Mouse (Mus musculus) midbrain, embryonic 11.5 days (tissue): ENCODE data around the gene Ankrd34c. TPM values are rescaled to one million over a fixed set of nuclear protein-coding genes. Genes with fewer than 3 reads are reported as not detected.

Experiments
- ATAC-seq: fragments of 200-750 bp; cut with Nextera tagmentation; 2 replicates; pipeline ENCODE4 v1.8.0; 2017; ENCODE audit warnings: moderate TSS enrichment, moderate library complexity; ENCODE audit not compliant: low FRiP score
- DNase-seq: peaks from one replicate; pipeline ENCODE4 v3.0.0; 2015; ENCODE audit warnings: low spot score; ENCODE audit errors: missing footprints
- H3K27ac ChIP-seq: fragments of 300-500 bp; sonication (generic); 2 replicates; pipeline ENCODE4 v1.5.1; 2014; ENCODE audit warnings: low read depth, low read length
- H3K27me3 ChIP-seq: fragments of 300-500 bp; sonication (generic); 2 replicates; pipeline ENCODE4 v1.6.1; 2014; ENCODE audit warnings: mild to moderate bottlenecking, low read length, moderate library complexity, mixed read lengths; ENCODE audit not compliant: control insufficient read depth, insufficient read depth
- H3K36me3 ChIP-seq: fragments of 300-500 bp; sonication (generic); 2 replicates; pipeline ENCODE4 v1.6.1; 2014; ENCODE audit warnings: mild to moderate bottlenecking, low read length, moderate library complexity, mixed read lengths; ENCODE audit not compliant: control insufficient read depth, insufficient read depth
- H3K4me1 ChIP-seq: fragments of 300-500 bp; sonication (generic); 2 replicates; pipeline ENCODE4 v1.6.1; 2014; ENCODE audit warnings: low read length; ENCODE audit not compliant: control insufficient read depth, insufficient read depth
- H3K4me2 ChIP-seq: fragments of 300-500 bp; sonication (generic); 2 replicates; pipeline ENCODE4 v1.6.1; 2014; ENCODE audit warnings: mild to moderate bottlenecking, moderate library complexity
- H3K4me3 ChIP-seq: fragments of 300-500 bp; sonication (generic); 2 replicates; pipeline ENCODE4 v1.5.1; 2014; ENCODE audit warnings: low read depth, low read length
- H3K9ac ChIP-seq: fragments of 300-500 bp; sonication (generic); 2 replicates; pipeline ENCODE4 v1.6.1; 2014; ENCODE audit warnings: low read length
- H3K9me3 ChIP-seq: fragments of 300-500 bp; sonication (generic); 2 replicates; pipeline ENCODE4 v1.6.1; 2016; ENCODE audit warnings: low read length; ENCODE audit not compliant: control insufficient read depth
- WGBS: fragments of 180-500 bp; shearing (Covaris S2); extraction: QIAGEN DNeasy Blood & Tissue Kit; methylation state at CpG from one replicate; pipeline ENCODE4 v1.1.7; 2014; 5-methylcytosine and 5-hydroxymethylcytosine counted together
- polyA plus RNA-seq: library from polyadenylated mRNA; unstranded; fragments of >200 nt; fragmentation: Nextera tagmentation; extraction: Ambion mirVana; gene quantifications from 2 replicates; pipeline ENCODE4 v1.2.1, GENCODE M21; 2014

Ankrd34c gene
- polyA plus RNA-seq, 1 experiment from 2014 or later = 0.07 TPM

- H3K4me1 ChIP-seq = no peaks in the 10 kb centered on the region; the same call in 1 of the 2 replicates
- H3K4me2 ChIP-seq = no peak overlapping the region
- no peak overlapping the region for H3K27ac ChIP-seq
- no peaks in the 10 kb centered on the region for H3K9me3 ChIP-seq
- H3K4me3 ChIP-seq = no peak overlapping the region
- H3K27me3 ChIP-seq = no peaks in the 10 kb centered on the region; the same call in 1 of the 2 replicates
- no peak for DNase-seq
- no peaks in the 10 kb centered on the region for H3K36me3 ChIP-seq
- no peak for ATAC-seq
- H3K9ac ChIP-seq = no peak overlapping the region
These were observed 1.8 kb upstream of the Ankrd34c start for GRCm38 (mm10) chr9:89740041-89740440.

- H3K4me1 ChIP-seq = no peaks in the 10 kb centered on the region; the same call in 1 of the 2 replicates
- H3K27me3 ChIP-seq = no peaks in the 10 kb centered on the region; the same call in 1 of the 2 replicates
- no peak overlapping the region for H3K9ac ChIP-seq
- ATAC-seq = no peak
- no peaks in the 10 kb centered on the region for H3K36me3 ChIP-seq
- no peaks in the 10 kb centered on the region for H3K9me3 ChIP-seq
- no peak overlapping the region for H3K27ac ChIP-seq
- DNase-seq = no peak
- WGBS = 13% methylated on average over 6 of the region's 6 CpGs
- H3K4me2 ChIP-seq = no peak overlapping the region
- H3K4me3 ChIP-seq = no peak overlapping the region
These were observed 387 bp downstream of the Ankrd34c start for GRCm38 (mm10) chr9:89737888-89738287.

- H3K4me2 ChIP-seq = 0 out of 2 replicates have a peak overlapping the region, but pooled peaks have one; percentile 10
- no peaks in the 10 kb centered on the region; the same call in 1 of the 2 replicates for H3K4me1 ChIP-seq
- H3K9ac ChIP-seq = no peak overlapping the region
- 6% methylated on average over 20 of the region's 20 CpGs for WGBS
- no peak overlapping the region for H3K4me3 ChIP-seq
- DNase-seq (peak; percentile 95), ATAC-seq (peak; percentile 73)
- H3K36me3 ChIP-seq = no peaks in the 10 kb centered on the region
- no peaks in the 10 kb centered on the region; the same call in 1 of the 2 replicates for H3K27me3 ChIP-seq
- H3K27ac ChIP-seq = no peak overlapping the region
- no peaks in the 10 kb centered on the region for H3K9me3 ChIP-seq
These were observed 1.2 kb downstream of the Ankrd34c start for GRCm38 (mm10) chr9:89736932-89737705.

- no peak overlapping the region for H3K27ac ChIP-seq
- H3K9me3 ChIP-seq = no peaks in the 10 kb centered on the region
- ATAC-seq (no peak), DNase-seq (peak; percentile 86)
- no peak overlapping the region for H3K9ac ChIP-seq
- H3K4me2 ChIP-seq = no peak overlapping the region
- no peak overlapping the region for H3K4me3 ChIP-seq
- no peaks in the 10 kb centered on the region for H3K27me3 ChIP-seq
- no peaks in the 10 kb centered on the region for H3K36me3 ChIP-seq
- H3K4me1 ChIP-seq = peaks cover 7% of the 10 kb centered on the region
- 28% methylated on average over 4 of the region's 4 CpGs for WGBS
These were observed 31.4 kb downstream of the Ankrd34c start for GRCm38 (mm10) chr9:89706906-89707305.

- no peak for DNase-seq
- no peaks in the 10 kb centered on the region for H3K27me3 ChIP-seq
- peak overlapping the region; percentile 81 for H3K9ac ChIP-seq
- peaks cover 7% of the 10 kb centered on the region for H3K4me1 ChIP-seq
- peak; percentile 66 for ATAC-seq
- no peaks in the 10 kb centered on the region for H3K36me3 ChIP-seq
- peak overlapping the region; percentile 72 for H3K4me2 ChIP-seq
- H3K9me3 ChIP-seq = no peaks in the 10 kb centered on the region
- 8% methylated on average over 10 of the region's 10 CpGs for WGBS
- H3K4me3 ChIP-seq = peak overlapping the region; percentile 53
- H3K27ac ChIP-seq = no peak overlapping the region; the same call in 1 of the 2 replicates
These were observed 33.1 kb downstream of the Ankrd34c start for GRCm38 (mm10) chr9:89705197-89705533.

- H3K4me2 ChIP-seq = peak within 1 kb of the TSS; percentile 72
- H3K4me1 ChIP-seq = peaks cover 7% of the 10 kb centered on the region
- peak; percentile 99 for DNase-seq
- no peaks in the 10 kb centered on the region for H3K27me3 ChIP-seq
- H3K9me3 ChIP-seq = no peaks in the 10 kb centered on the region
- peak within 1 kb of the TSS; percentile 69 for H3K27ac ChIP-seq
- peak within 1 kb of the TSS; percentile 81 for H3K9ac ChIP-seq
- peak within 1 kb of the TSS; percentile 53 for H3K4me3 ChIP-seq
- ATAC-seq = peak; percentile 100
- WGBS = 2% methylated on average over 52 of the region's 52 CpGs
- no peaks in the 10 kb centered on the region for H3K36me3 ChIP-seq
These were observed 33.7 kb downstream of the Ankrd34c start, which contains the start of gene Tmed3 for GRCm38 (mm10) chr9:89704265-89705196. Tmed3 (minus strand) TSS chr9:89705068.

- 100% methylated on average over 2 of the region's 2 CpGs for WGBS
- Histone ChIP-seq H3K9me3 (no peaks in the 10 kb centered on the region), H3K36me3 (no peaks in the 10 kb centered on the region), H3K27ac (no peak overlapping the region), H3K27me3 (no peaks in the 10 kb centered on the region), H3K4me1 (peaks cover 7% of the 10 kb centered on the region), H3K4me3 (no peak overlapping the region), H3K9ac (no peak overlapping the region), H3K4me2 (no peak overlapping the region)
- ATAC-seq = no peak
- DNase-seq = no peak
These were observed 37.3 kb downstream of the Ankrd34c start for GRCm38 (mm10) chr9:89700910-89701457.

GRCm38 (mm10) chr9:89695143-89695542, 43.1 kb downstream of the Ankrd34c start:
- Histone ChIP-seq H3K27ac (no peak overlapping the region), H3K4me2 (no peak overlapping the region), H3K9me3 (no peaks in the 10 kb centered on the region), H3K27me3 (no peaks in the 10 kb centered on the region), H3K4me1 (no peaks in the 10 kb centered on the region), H3K9ac (no peak overlapping the region), H3K36me3 (no peaks in the 10 kb centered on the region), H3K4me3 (no peak overlapping the region)
- no peak for ATAC-seq
- WGBS = 95% methylated on average over 1 of the region's 1 CpGs
- DNase-seq = no peak
